Mouse (Mus musculus) hematopoietic stem cell, adult 5-6 weeks (primary cell): ENCODE data around the gene Gskip. TPM values are rescaled to one million over a fixed set of nuclear protein-coding genes. Genes with fewer than 3 reads are reported as not detected.

Experiments used
- ATAC-seq, 2 experiments: fragments of 125-278 bp in 1 of 2; replicated peaks in 1 of 2; 2 replicates each; pipeline ENCODE4 v1.8.0; 2016 to 2017; ENCODE audit warnings: inconsistent platforms in 2 of 2, mild to moderate bottlenecking in 2 of 2, moderate number of reproducible peaks in 2 of 2, low read depth in 1 of 2, moderate TSS enrichment in 1 of 2; ENCODE audit not compliant: low FRiP score in 2 of 2, poor library complexity in 2 of 2, severe bottlenecking in 2 of 2, insufficient read depth in 1 of 2, low TSS enrichment in 1 of 2
- total RNA-seq: library from RNA; stranded (forward); fragments of 172-1452, 232-1000 nt; gene quantifications from 2 replicates; pipeline ENCODE4 v1.2.3, GENCODE M21; 2017

Gene Gskip
- total RNA-seq = 12.4 and 16.9 TPM in 2 replicates

- ATAC-seq = peak; percentile 39 to 49
These were observed at the start of gene Gskip for GRCm38 (mm10) chr12:105683933-105684901. Gskip (plus strand) TSS chr12:105684829.

GRCm38 (mm10) chr12:105636551-105636950, 48.1 kb upstream of the Gskip start:
- no peak for ATAC-seq

DNA sequence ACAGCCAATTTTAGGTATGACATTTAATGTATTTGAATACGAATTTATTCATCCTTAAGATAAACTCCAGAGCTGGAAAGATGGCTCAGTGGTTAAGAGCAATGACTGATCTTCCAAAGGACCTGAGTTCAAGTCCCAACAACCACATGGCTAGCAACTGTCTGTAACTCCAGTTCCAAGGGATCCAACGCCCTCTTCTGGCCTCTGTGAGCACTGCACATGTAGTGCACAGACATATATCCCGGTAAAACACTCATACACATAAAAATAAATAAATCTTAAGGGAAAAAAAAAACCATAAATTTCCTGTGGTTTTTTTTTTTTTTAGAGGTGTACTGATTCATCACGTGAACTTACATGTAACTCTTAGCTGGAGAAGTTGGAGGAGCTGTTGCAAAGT, 47.1 kb upstream of the Gskip start:
- ATAC-seq = no peak

DNA sequence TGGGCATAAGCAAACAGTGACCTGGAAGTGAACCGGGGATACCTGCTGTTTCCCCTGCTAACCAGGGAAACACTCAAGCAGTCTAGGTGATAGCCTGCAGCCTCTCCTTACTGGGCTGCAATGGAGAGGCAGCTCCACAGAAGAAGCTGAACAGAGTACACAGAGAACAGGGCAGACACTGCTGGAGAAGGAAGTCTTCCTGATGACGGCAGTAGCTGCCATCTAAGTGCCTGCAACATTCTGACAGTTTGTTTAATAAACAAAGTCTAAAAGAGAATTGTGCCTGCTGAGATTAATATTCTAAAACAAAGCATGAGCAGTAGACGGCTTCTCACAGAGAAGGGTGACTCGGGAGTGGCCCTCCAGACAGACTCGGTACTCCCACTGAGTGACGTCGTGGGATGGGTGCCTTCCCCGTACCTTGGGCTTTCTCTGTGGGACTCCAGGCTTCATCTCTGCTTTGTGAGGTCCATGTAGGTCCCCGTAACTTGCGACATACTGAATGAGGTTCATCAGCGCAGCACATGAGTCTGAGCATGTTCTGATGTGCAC, 41.8 kb upstream of the Gskip start:
- no peak for ATAC-seq

DNA sequence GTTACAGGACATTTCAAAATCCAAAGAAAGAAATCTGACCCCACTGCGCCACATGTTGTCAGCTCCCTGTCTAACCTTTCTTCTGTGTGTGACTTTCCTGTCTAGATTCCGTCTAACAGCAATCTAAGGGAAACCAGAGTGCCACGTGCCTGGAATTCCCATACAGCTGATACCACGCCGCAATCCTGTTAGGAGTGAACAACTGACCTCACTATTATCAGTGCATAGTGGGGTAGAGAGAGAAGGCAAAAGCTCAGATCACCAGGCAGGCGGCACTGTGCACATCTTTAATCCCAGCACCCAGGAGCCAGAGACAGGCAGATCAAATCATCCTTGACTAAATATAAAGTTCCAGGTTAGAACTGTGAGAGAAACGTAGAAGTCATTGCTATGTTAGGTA, 28.8 kb upstream of the Gskip start:
- ATAC-seq = no peak

DNA sequence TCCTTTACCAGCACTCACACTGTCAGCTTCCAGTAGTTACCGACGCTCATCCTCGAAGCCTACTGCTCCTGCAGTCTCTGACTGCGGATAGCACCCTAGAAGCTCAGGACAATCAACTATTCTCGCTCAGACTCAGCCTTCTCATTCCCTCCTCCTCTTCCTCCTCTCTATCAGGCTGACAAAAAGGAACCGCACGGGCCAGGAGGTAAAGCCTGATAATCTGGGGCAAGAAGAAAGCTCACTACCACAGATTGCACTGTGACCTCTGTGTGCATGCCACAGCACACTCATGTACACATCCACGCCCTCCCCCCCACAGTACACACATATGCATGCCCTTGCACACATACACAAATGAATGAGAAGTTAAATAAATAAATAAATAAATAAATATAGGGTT, 8.4 kb upstream of the Gskip start:
- 0 out of 4 replicates have a peak, but pooled peaks of 1 of the 2 experiments have one; percentile 12 for ATAC-seq

DNA sequence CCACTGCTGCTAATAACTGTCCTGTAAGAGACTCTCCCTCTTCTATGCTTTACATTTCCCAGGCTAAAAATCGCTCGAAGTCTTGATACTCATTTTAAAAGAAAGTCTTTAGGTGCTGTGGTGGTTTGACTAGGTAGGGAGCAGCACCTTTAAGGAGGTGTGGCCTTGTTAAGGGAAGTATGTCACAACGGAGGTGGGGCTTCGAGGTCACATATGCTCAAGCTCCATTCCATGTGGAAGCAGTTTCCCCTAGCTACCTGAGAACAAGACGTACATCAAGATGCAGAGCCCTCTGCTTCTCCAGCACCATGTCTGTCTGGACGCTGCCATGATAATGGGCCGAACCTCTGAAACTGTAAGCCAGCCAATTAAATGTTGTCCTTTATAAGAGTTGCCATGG, 6.4 kb upstream of the Gskip start:
- no peak for ATAC-seq

GRCm38 (mm10) chr12:105678762-105679161, 5.9 kb upstream of the Gskip start:
- peak; percentile 62 to 90; a peak in 3 of 4 replicates for ATAC-seq

GRCm38 (mm10) chr12:105685001-105685691, 517 bp downstream of the Gskip start, which contains the start of gene Atg2b:
Atg2b (minus strand) TSS chr12:105685211.
- peak; percentile 78 to 84 for ATAC-seq

GRCm38 (mm10) chr12:105686791-105687190, 2.2 kb downstream of the Gskip start:
- no peak for ATAC-seq

GRCm38 (mm10) chr12:105687416-105687815, 2.8 kb downstream of the Gskip start:
- ATAC-seq = no peak

- no peak for ATAC-seq
These were observed 3.9 kb downstream of the Gskip start for GRCm38 (mm10) chr12:105688546-105688945.

DNA sequence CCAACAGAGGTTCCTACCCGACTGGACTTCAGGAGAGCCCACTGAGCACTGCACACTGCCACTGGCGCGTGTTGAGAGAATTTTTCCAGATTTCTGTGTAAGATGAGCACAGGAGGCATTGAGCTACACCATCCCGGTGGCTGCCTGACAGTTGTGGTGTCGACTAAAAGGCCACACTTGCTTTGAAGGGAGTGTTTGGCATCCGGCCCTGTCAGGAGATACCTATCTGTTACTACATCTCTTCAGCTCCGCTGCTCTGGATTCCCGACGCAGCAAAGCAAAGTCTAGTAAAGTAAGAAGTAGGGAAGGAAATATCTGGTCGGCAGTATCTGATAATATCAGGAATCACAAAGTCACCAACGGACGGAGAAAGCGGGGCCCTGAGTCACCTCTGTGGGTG, 4.8 kb downstream of the Gskip start:
- ATAC-seq = no peak

DNA sequence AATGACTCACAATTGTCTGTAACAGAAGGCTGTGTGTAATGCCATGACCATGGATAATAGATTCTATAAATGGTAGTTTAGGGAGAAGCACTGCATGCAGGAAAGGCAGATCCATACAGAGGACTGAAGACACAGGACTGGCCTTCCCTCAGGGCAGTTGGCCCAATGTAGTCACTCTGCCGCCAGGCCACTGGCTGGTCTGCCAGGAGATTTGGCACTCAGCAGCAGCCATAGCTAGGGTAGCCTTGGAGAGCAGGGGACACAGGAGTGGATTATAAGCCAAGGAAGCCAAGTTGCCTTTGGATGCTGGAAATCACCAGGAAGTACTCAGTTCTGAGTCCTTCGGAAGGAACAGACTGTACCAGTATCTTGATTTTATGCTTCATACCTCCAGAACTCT, 9.4 kb downstream of the Gskip start:
- no peak for ATAC-seq

GRCm38 (mm10) chr12:105695848-105696247, 11.2 kb downstream of the Gskip start:
- no peak for ATAC-seq

DNA sequence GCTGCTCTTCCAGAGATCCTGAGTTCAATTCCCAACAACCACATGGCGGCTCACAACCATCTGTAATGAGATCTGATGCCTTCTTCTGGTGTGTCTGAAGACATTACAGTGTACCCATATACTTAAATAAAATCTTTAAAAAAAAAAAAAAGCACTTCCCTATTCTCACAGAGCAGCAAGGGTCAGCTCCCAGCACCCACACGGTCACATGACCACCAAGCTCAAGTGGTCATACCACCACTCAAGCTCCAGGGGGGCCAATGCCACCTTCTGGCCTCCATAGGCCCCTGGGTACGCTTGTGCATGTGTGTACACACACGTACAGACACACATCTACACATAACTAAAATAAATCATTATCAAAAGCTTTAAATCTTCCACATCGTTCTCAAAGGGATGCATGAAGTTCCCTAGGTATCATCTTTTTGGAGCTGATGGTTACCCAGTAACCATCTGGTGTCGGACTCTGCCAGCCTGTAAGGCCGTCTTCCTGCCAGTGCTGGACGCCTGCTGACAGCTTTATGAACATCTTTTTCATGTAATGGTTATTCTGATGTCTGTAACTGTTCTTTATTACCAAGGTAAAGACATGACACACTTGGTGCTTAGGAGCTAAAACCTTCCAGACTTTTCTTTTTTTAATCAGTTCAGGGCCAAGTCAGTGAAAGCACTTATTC, 12.6 kb downstream of the Gskip start:
- no peak for ATAC-seq

DNA sequence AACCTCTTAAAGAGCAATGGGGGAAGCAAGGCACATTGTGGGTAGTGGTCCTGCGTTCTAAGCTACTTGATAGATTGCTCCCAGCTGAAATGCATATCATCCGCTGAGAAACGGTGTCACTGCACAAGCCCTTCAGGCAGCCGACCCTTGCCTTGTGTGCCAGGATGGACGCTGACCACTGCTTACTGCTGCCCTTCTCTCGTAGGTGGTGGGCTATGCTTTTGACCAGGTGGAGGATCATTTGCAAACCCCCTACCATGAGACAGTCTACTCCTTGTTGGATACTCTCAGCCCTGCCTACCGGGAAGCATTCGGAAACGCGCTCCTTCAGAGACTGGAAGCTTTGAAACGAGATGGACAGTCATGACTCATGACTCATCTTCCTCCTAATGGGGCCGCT, 15.8 kb downstream of the Gskip start:
- ATAC-seq = no peak
